Mouse (Mus musculus) liver, embryonic 11.5 days (tissue): ENCODE results near the gene Rpgrip1l. TPM values are rescaled to one million over a fixed set of nuclear protein-coding genes. Genes with fewer than 3 reads are reported as not detected.

ENCODE experiments used
- ATAC-seq: fragments of 200-750 bp; cut with Nextera tagmentation; replicated peaks from 2 replicates; pipeline ENCODE4 v1.8.0; 2017; ENCODE audit warnings: moderate number of reproducible peaks, mild to moderate bottlenecking, moderate TSS enrichment, moderate library complexity; ENCODE audit not compliant: low FRiP score
- DNase-seq: peaks from one replicate; pipeline ENCODE4 v3.0.0-alpha.2; 2017; ENCODE audit warnings: low spot score
- H3K27ac ChIP-seq: fragments of 300-500 bp; sonication (generic); 2 replicates; pipeline ENCODE4 v1.5.1; 2014; ENCODE audit warnings: mild to moderate bottlenecking, low read depth, low read length, control low read depth
- H3K27me3 ChIP-seq: fragments of 300-500 bp; sonication (generic); replicated peaks from 2 replicates; pipeline ENCODE4 v1.6.1; 2014; ENCODE audit warnings: low read length, mixed read lengths; ENCODE audit not compliant: control insufficient read depth, insufficient read depth
- H3K36me3 ChIP-seq: fragments of 300-500 bp; sonication (generic); 2 replicates; pipeline ENCODE4 v1.6.1; 2014; ENCODE audit warnings: mild to moderate bottlenecking, low read length, moderate library complexity, mixed read lengths; ENCODE audit not compliant: control insufficient read depth, insufficient read depth
- H3K4me1 ChIP-seq: fragments of 300-500 bp; sonication (generic); replicated peaks from 2 replicates; pipeline ENCODE4 v1.6.1; 2014; ENCODE audit warnings: low read length, mixed read lengths; ENCODE audit not compliant: control insufficient read depth, insufficient read depth
- H3K4me2 ChIP-seq: fragments of 300-500 bp; sonication (generic); 2 replicates; pipeline ENCODE4 v1.6.1; 2014; ENCODE audit warnings: mild to moderate bottlenecking, control low read depth, moderate library complexity
- H3K4me3 ChIP-seq: fragments of 300-500 bp; sonication (generic); 2 replicates; pipeline ENCODE4 v1.5.1; 2014; ENCODE audit warnings: low read depth, low read length, control low read depth
- H3K9ac ChIP-seq: fragments of 300-500 bp; sonication (generic); 2 replicates; pipeline ENCODE4 v1.6.1; 2014; ENCODE audit warnings: low read depth, low read length, control low read depth
- H3K9me3 ChIP-seq: fragments of 300-500 bp; sonication (generic); 2 replicates; pipeline ENCODE4 v1.6.1; 2016; ENCODE audit warnings: low read length, inconsistent platforms, mixed read lengths; ENCODE audit not compliant: control insufficient read depth
- WGBS: fragments of 180-500 bp; shearing (Covaris S2); extraction: QIAGEN DNeasy Blood & Tissue Kit; methylation state at CpG from one replicate; pipeline ENCODE4 v1.1.7; 2014; 5-methylcytosine and 5-hydroxymethylcytosine counted together
- polyA plus RNA-seq: library from polyadenylated mRNA; unstranded; fragments of >200 nt; fragmentation: Nextera tagmentation; extraction: Ambion mirVana; gene quantifications from 2 replicates; pipeline ENCODE4 v1.2.1, GENCODE M21; 2014

The Rpgrip1l gene
- polyA plus RNA-seq, 1 experiment from 2014 or later = 6.5 TPM

- no peak for DNase-seq
- no peak for ATAC-seq
- Histone ChIP-seq H3K9ac (no peak overlapping the region), H3K36me3 (no peaks in the 10 kb centered on the region), H3K4me2 (no peak overlapping the region), H3K27me3 (no peaks in the 10 kb centered on the region), H3K4me3 (no peak overlapping the region), H3K4me1 (no peaks in the 10 kb centered on the region), H3K9me3 (no peaks in the 10 kb centered on the region), H3K27ac (no peak overlapping the region)
- WGBS = 85% methylated on average over 5 of the region's 5 CpGs
Observed at GRCm38 (mm10) chr8:91217062-91217905, 95.8 kb downstream of the Rpgrip1l start.

GRCm38 (mm10) chr8:91214287-91214686 lies 98.8 kb downstream of the Rpgrip1l start:
- Histone ChIP-seq H3K36me3 (no peaks in the 10 kb centered on the region), H3K4me3 (no peak overlapping the region), H3K4me2 (no peak overlapping the region), H3K27ac (no peak overlapping the region), H3K27me3 (no peaks in the 10 kb centered on the region), H3K9me3 (no peaks in the 10 kb centered on the region), H3K9ac (no peak overlapping the region), H3K4me1 (no peaks in the 10 kb centered on the region)
- WGBS = 75% methylated on average over 3 of the region's 3 CpGs
- no peak for DNase-seq
- ATAC-seq = no peak

DNA sequence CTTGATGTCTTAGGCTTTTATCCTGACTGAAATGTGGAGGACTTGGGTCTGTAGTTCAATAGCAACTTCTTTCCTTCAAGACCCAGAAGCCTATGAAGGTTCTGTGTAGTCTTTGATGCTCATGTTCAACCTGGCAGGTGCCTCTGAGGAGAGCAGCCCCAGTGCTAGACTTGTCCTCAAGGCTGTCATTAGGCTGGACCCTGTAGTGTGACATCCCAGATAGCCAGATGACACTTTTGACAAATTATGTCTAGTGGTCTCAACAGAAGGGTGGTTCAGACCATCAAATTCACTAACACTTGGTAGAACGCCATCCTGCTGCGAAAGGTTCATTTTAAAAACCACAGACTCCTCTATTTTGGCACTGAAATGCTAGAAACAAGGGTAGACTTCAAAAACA lies 100.1 kb downstream of the Rpgrip1l start:
- Histone ChIP-seq H3K4me2 (no peak overlapping the region), H3K36me3 (no peaks in the 10 kb centered on the region), H3K27me3 (no peaks in the 10 kb centered on the region), H3K4me1 (no peaks in the 10 kb centered on the region), H3K9ac (no peak overlapping the region), H3K4me3 (no peak overlapping the region), H3K9me3 (no peaks in the 10 kb centered on the region), H3K27ac (no peak overlapping the region)
- DNase-seq (no peak), ATAC-seq (no peak)
- WGBS = 90% methylated on average over 2 of the region's 2 CpGs

DNA sequence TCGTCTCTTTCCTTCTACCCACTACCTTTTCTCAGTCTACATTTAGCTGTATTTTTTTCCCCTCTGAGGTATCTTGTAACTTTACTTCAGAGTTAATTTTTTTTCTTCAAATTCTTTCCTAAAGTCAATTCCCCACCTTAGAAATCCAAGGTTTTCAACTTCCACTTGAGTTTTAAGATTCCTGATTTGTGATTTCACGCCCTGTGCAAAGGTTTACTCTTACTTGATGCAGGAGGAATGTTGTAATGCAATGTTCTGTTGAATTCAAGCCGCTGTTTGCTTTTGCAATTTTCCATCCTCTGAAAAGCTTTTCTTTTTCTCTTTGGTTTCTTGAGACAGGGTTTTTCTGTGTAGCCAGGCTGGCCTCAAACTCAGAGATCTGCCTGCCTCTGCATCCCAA lies 103.4 kb downstream of the Rpgrip1l start:
- no peak overlapping the region for H3K27ac ChIP-seq
- H3K9me3 ChIP-seq = no peaks in the 10 kb centered on the region
- H3K36me3 ChIP-seq = no peaks in the 10 kb centered on the region
- H3K9ac ChIP-seq = no peak overlapping the region
- DNase-seq (no peak), ATAC-seq (no peak)
- H3K27me3 ChIP-seq = no peaks in the 10 kb centered on the region
- H3K4me1 ChIP-seq = no peaks in the 10 kb centered on the region
- H3K4me2 ChIP-seq = no peak overlapping the region
- H3K4me3 ChIP-seq = no peak overlapping the region
- WGBS = 75% methylated on average over 3 of the region's 3 CpGs

DNA sequence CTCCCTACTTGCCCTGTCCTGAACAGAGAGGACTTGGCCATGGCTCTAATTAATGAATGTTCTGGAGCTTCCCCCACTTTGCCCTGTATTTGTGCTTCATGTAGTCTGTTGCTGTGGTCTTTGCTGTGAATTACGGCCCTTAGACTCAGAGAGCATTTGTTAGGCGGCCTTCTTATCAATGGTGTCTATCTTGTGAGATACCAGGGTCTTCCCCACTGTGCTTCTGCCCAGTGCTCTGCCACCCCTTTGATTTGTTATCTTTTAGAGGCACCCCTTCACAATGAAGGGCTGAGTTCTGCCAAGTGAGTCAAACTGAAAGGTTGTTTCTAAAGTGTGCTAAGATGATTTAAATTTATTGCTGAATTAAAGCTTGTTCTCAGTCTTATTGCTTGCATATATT lies 105.4 kb downstream of the Rpgrip1l start:
- H3K36me3 ChIP-seq = no peaks in the 10 kb centered on the region
- H3K9ac ChIP-seq = no peak overlapping the region
- DNase-seq (no peak), ATAC-seq (no peak)
- 19% methylated on average over 2 of the region's 2 CpGs for WGBS
- H3K9me3 ChIP-seq = no peaks in the 10 kb centered on the region
- no peaks in the 10 kb centered on the region for H3K4me1 ChIP-seq
- no peaks in the 10 kb centered on the region for H3K27me3 ChIP-seq
- no peak overlapping the region for H3K27ac ChIP-seq
- H3K4me3 ChIP-seq = no peak overlapping the region
- no peak overlapping the region for H3K4me2 ChIP-seq

GRCm38 (mm10) chr8:91205897-91206296 lies 107.2 kb downstream of the Rpgrip1l start:
- H3K27me3 ChIP-seq = no peaks in the 10 kb centered on the region
- no peak for ATAC-seq
- H3K4me1 ChIP-seq = no peaks in the 10 kb centered on the region
- WGBS = 78% methylated on average over 6 of the region's 6 CpGs
- no peak overlapping the region for H3K4me3 ChIP-seq
- no peak overlapping the region for H3K9ac ChIP-seq
- no peak for DNase-seq
- H3K9me3 ChIP-seq = no peaks in the 10 kb centered on the region
- H3K27ac ChIP-seq = no peak overlapping the region
- no peak overlapping the region for H3K4me2 ChIP-seq
- H3K36me3 ChIP-seq = no peaks in the 10 kb centered on the region

- 60% methylated on average over 2 of the region's 2 CpGs for WGBS
- Histone ChIP-seq H3K27me3 (no peaks in the 10 kb centered on the region), H3K4me3 (no peak overlapping the region), H3K27ac (no peak overlapping the region), H3K4me2 (no peak overlapping the region), H3K9me3 (no peaks in the 10 kb centered on the region), H3K36me3 (no peaks in the 10 kb centered on the region), H3K9ac (no peak overlapping the region), H3K4me1 (no peaks in the 10 kb centered on the region)
- no peak for ATAC-seq
- no peak for DNase-seq
Observed at GRCm38 (mm10) chr8:91201184-91201583, 111.9 kb downstream of the Rpgrip1l start.

DNA sequence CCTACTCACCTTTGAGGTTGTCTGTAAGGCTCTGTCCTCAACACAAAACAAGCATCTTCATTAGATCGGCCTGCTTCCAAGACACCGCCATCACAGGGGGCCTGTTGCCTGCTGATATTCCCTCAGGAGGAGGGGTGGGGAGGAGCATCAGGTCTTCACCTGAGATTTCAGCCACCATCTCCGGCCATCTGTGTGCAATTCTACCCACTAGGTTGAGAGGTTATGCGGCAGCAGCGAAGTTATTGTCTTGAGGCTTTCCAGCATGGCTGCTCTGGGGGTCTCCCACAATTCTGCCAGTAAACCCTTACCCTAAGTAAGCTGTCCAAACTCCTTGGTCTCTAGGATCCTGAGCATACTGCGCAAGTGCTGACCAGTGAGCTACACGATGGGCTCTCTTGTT lies 113.2 kb downstream of the Rpgrip1l start, which contains the start of gene Aktip:
Gene Aktip (minus strand): TSS at position 101 of the 400 bp plus-strand sequence.
- Histone ChIP-seq H3K4me2 (no peak within 1 kb of the TSS), H3K27me3 (no peaks in the 10 kb centered on the region), H3K4me3 (no peak within 1 kb of the TSS), H3K9ac (no peak within 1 kb of the TSS), H3K27ac (no peak within 1 kb of the TSS), H3K9me3 (no peaks in the 10 kb centered on the region), H3K4me1 (no peaks in the 10 kb centered on the region), H3K36me3 (no peaks in the 10 kb centered on the region)
- no peak for DNase-seq
- 86% methylated on average over 7 of the region's 7 CpGs for WGBS
- ATAC-seq = no peak

GRCm38 (mm10) chr8:91198036-91198435 lies 115.0 kb downstream of the Rpgrip1l start:
- no peaks in the 10 kb centered on the region for H3K9me3 ChIP-seq
- H3K4me2 ChIP-seq = no peak overlapping the region
- DNase-seq (no peak), ATAC-seq (no peak)
- H3K27ac ChIP-seq = no peak overlapping the region
- no peak overlapping the region for H3K4me3 ChIP-seq
- no peaks in the 10 kb centered on the region for H3K36me3 ChIP-seq
- no peaks in the 10 kb centered on the region for H3K4me1 ChIP-seq
- no peak overlapping the region for H3K9ac ChIP-seq
- WGBS = 89% methylated on average over 3 of the region's 3 CpGs
- H3K27me3 ChIP-seq = no peaks in the 10 kb centered on the region
